Mouse (Mus musculus) forebrain, postnatal 0 days (tissue): ENCODE measurements around the gene Olfr273. TPM values are rescaled to one million over a fixed set of nuclear protein-coding genes. Genes with fewer than 3 reads are reported as not detected.
A peak's percentile ranks its signal among the peaks of the same experiment; 100 is the strongest.

Source experiments
- ATAC-seq: fragments of 200-750 bp; cut with Nextera tagmentation; 2 replicates; pipeline ENCODE4 v1.8.0; 2017; ENCODE audit warnings: mild to moderate bottlenecking, moderate library complexity
- DNase-seq: peaks from one replicate; pipeline ENCODE4 v3.0.0-alpha.2; 2015
- H3K27ac ChIP-seq: fragments of 300-500 bp; sonication (generic); 2 replicates; pipeline ENCODE4 v1.5.1; 2014; ENCODE audit warnings: low read depth, mild to moderate bottlenecking, antibody characterized with exemption, low read length, moderate library complexity, mixed read lengths
- H3K27me3 ChIP-seq: fragments of 300-500 bp; sonication (generic); 2 replicates; pipeline ENCODE4 v1.6.1; 2014; ENCODE audit warnings: mild to moderate bottlenecking, low read length, mixed read lengths; ENCODE audit not compliant: insufficient read depth
- H3K36me3 ChIP-seq: fragments of 300-500 bp; sonication (generic); 2 replicates; pipeline ENCODE4 v1.6.1; 2014; ENCODE audit warnings: mild to moderate bottlenecking, moderate library complexity; ENCODE audit not compliant: insufficient read depth
- H3K4me1 ChIP-seq: fragments of 300-500 bp; sonication (generic); 2 replicates; pipeline ENCODE4 v1.6.1; 2014; ENCODE audit warnings: antibody characterized with exemption; ENCODE audit not compliant: insufficient read depth
- H3K4me2 ChIP-seq: fragments of 300-500 bp; sonication (generic); 2 replicates; pipeline ENCODE4 v1.6.1; 2014; ENCODE audit warnings: low read depth, mild to moderate bottlenecking, moderate library complexity
- H3K4me3 ChIP-seq: fragments of 300-500 bp; sonication (generic); 2 replicates; pipeline ENCODE4 v1.5.1; 2014; ENCODE audit warnings: low read depth, low read length, mixed read lengths
- H3K9ac ChIP-seq: fragments of 300-500 bp; sonication (generic); 2 replicates; pipeline ENCODE4 v1.6.1; 2014; ENCODE audit warnings: mild to moderate bottlenecking
- H3K9me3 ChIP-seq: fragments of 300-500 bp; sonication (generic); 2 replicates; pipeline ENCODE4 v1.6.1; 2016; ENCODE audit warnings: low read length
- CTCF ChIP-seq: sonication (generic); IDR thresholded peaks from 2 replicates; pipeline ENCODE4 v1.5.1; 2016; ENCODE audit warnings: antibody characterized with exemption, control low read depth, low read depth
- WGBS: fragments of 180-500 bp; shearing (Covaris S2); extraction: QIAGEN DNeasy Blood & Tissue Kit; methylation state at CpG from one replicate; pipeline ENCODE4 v1.1.7; 2014; 5-methylcytosine and 5-hydroxymethylcytosine counted together
- polyA plus RNA-seq: library from polyadenylated mRNA; unstranded; fragments of >200 nt; fragmentation: Nextera tagmentation; extraction: Ambion mirVana; gene quantifications from 2 replicates; pipeline ENCODE4 v1.2.1, GENCODE M21; 2015
- total RNA-seq: library from RNA; depleted of rRNA; stranded (reverse); fragments of >200 nt; gene quantifications from 2 replicates; pipeline ENCODE4 v1.2.3, GENCODE M21; 2014; rRNA removed

The Olfr273 gene
- total and polyA plus RNA-seq, 2 experiments from 2014 or later: not detected

GRCm38 (mm10) chr4:52811871-52812270 is 47.2 kb downstream of the Olfr273 start:
- Histone ChIP-seq H3K9me3 (no peaks in the 10 kb centered on the region), H3K36me3 (no peaks in the 10 kb centered on the region), H3K27ac (no peak overlapping the region), H3K27me3 (no peaks in the 10 kb centered on the region; the same call in 1 of the 2 replicates), H3K4me3 (no peak overlapping the region), H3K9ac (no peak overlapping the region), H3K4me2 (no peak overlapping the region), H3K4me1 (no peaks in the 10 kb centered on the region)
- ATAC-seq (no peak), DNase-seq (peak; percentile 39)
- whole genome bisulfite sequencing: 39% methylated on average over 2 of the region's 2 CpGs
- TF ChIP-seq CTCF: peak; percentile 58

Other genes with a start within 250 kb of the Olfr273 start
- not detected in 2 replicates for gene Olfr275, start 44.6 kb downstream of the Olfr273 start, total RNA-seq
- not detected in 2 replicates for gene Olfr275, start 44.6 kb downstream of the Olfr273 start, polyA plus RNA-seq
- not detected in 2 replicates for gene Olfr272, start 59.9 kb upstream of the Olfr273 start, total RNA-seq
- not detected in 2 replicates for gene Olfr272, start 59.9 kb upstream of the Olfr273 start, polyA plus RNA-seq
- gene Olfr270, start 105.3 kb upstream of the Olfr273 start, total RNA-seq: not detected in 2 replicates
- gene Olfr270, start 105.3 kb upstream of the Olfr273 start, polyA plus RNA-seq: not detected in 2 replicates
- not detected in 2 replicates for gene Nipsnap3a, start 130.0 kb upstream of the Olfr273 start, total RNA-seq
- not detected in 2 replicates for gene Nipsnap3a, start 130.0 kb upstream of the Olfr273 start, polyA plus RNA-seq
- gene Nipsnap3b, start 152.6 kb upstream of the Olfr273 start, total RNA-seq: 126 and 141 TPM in 2 replicates
- gene Nipsnap3b, start 152.6 kb upstream of the Olfr273 start, polyA plus RNA-seq: 170 and 182 TPM in 2 replicates